Comparison of ENCODE assay signal across 23 mouse cellular contexts in the genomic region with DNA sequence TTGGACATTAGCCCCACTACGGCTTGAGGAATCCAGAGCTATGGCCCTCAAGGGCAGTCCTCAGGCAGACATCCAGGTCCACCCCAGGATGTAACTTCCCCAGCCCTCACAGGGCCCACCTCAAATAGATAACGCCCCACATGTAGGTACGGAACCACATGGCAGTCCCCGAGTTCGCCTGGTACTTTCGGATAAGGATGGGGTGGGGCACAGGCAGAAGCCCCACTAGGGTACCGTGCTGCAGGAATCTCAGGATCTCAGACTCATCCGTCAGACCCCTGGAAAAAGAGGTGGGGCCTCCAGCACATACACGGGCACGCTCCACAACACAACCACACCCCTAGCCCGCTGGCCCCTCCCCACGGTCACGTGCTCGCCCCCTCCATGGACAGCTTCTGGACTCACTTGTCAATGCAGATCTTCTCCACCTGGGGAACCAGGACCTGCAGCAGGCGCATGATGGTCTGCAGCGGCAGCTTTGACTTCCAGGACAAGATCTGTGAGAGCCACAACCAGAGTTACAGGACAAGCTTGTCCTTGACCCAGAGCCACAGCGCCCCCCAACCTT. TPM values are rescaled to one million over a fixed set of nuclear protein-coding genes. Genes with fewer than 3 reads are reported as not detected.
DNase-seq lines count a peak whose midpoint lies in the region; ATAC-seq and TF ChIP-seq lines count a peak whose summit lies in the region.
"Had no signal": no experiment of that assay in that cellular context is flagged by ENCODE, and none has a peak within 500 bp of the region (broad histone marks: within the 10 kb centered on the region; RNA-seq: fewer than 3 reads in every experiment).

No protein-coding gene starts in this region.

- no peak for TF ChIP-seq CTCF in E14TG2a.4 (conservative IDR thresholded peaks at IDR 0.05; ENCODE audit: low read length)
- TF ChIP-seq CTCF in thymus, adult 2 months (IDR thresholded peaks at IDR 0.05; ENCODE audit: borderline replicate concordance, control insufficient read depth, extremely low read depth, insufficient read depth, low read length, poor library complexity), result no peak

- no peak overlapping the region for H3K4me3 ChIP-seq in kidney, embryonic 15.5 days (replicated peaks)
- 0 out of 2 replicates have a peak overlapping the region, but pooled peaks have one; percentile 10 for H3K4me3 ChIP-seq in E14TG2a.4 (replicated peaks; ENCODE audit: low read length)
- peak overlapping the region; percentile 10; the same call in 1 of the 2 replicates for H3K4me3 ChIP-seq in limb, embryonic 10.5 days
- no peak overlapping the region for H3K4me3 ChIP-seq in thymus, adult 2 months (ENCODE audit: control insufficient read depth, insufficient read depth, low read length)
- H3K4me3 ChIP-seq: gastrocnemius, adult 2 months; heart, embryonic 10.5 days; hindbrain, embryonic 15.5 days; neural tube, embryonic 13.5 days had no signal

- WGBS in kidney, embryonic 15.5 days, result 46% methylated on average over 17 of the region's 17 CpGs
- 46% methylated on average over 17 of the region's 17 CpGs for WGBS in limb, embryonic 10.5 days
- 89% methylated on average over 17 of the region's 17 CpGs for WGBS in thymus, adult 2 months

- DNase-seq in kidney, adult 9 months, result no peak
- DNase-seq in ZHBTc4 (ENCODE audit: low read depth, low spot score), result peak; percentile 79
- DNase-seq in limb, embryonic 10.5 days (ENCODE audit: low spot score), result no peak
- DNase-seq in thymus, adult 2 months, result no peak
- no peak for DNase-seq in urinary bladder, postnatal 10 days (ENCODE audit: low spot score)
- DNase-seq: adrenal gland, postnatal 14 days; cerebellum, adult 11-12 months; gastrocnemius, adult 2 months; kidney, adult 2 months; lung, embryonic 14.5 days; right cerebral cortex, adult 18-20 months; thymus, postnatal 4 days had no signal

- no peaks in the 10 kb centered on the region for H3K36me3 ChIP-seq in kidney, embryonic 15.5 days
- no peaks in the 10 kb centered on the region for H3K36me3 ChIP-seq in E14TG2a.4 (ENCODE audit: insufficient read depth, low read length)
- H3K36me3 ChIP-seq in limb, embryonic 10.5 days, result no peaks in the 10 kb centered on the region
- H3K36me3 ChIP-seq in thymus, adult 2 months (ENCODE audit: control insufficient read depth, insufficient read depth, low read length), result peaks cover 14% of the 10 kb centered on the region
- H3K36me3 ChIP-seq: heart, embryonic 10.5 days had no signal

- peak; percentile 49; the same call in 1 of the 2 replicates for ATAC-seq in kidney, embryonic 15.5 days (replicated peaks; ENCODE audit: low FRiP score)
- ATAC-seq: Patski had no signal

- no peaks in the 10 kb centered on the region for H3K9me3 ChIP-seq in kidney, embryonic 15.5 days (replicated peaks)
- no peaks in the 10 kb centered on the region for H3K9me3 ChIP-seq in E14TG2a.4 (ENCODE audit: low read length)
- H3K9me3 ChIP-seq in limb, embryonic 10.5 days (replicated peaks), result no peaks in the 10 kb centered on the region
- H3K9me3 ChIP-seq: heart, embryonic 10.5 days; hindbrain, embryonic 15.5 days; neural tube, embryonic 13.5 days had no signal

- no peak for TF ChIP-seq POLR2A in thymus, adult 2 months (IDR thresholded peaks at IDR 0.05; ENCODE audit: control insufficient read depth, extremely low read depth, insufficient read depth, low read length, poor library complexity)

- no peak overlapping the region for H3K4me2 ChIP-seq in kidney, embryonic 15.5 days
- H3K4me2 ChIP-seq: hindbrain, embryonic 15.5 days; lung, embryonic 14.5 days; midbrain, embryonic 11.5 days; neural tube, embryonic 13.5 days had no signal

- no peak overlapping the region for H3K27ac ChIP-seq in kidney, embryonic 15.5 days
- H3K27ac ChIP-seq in limb, embryonic 10.5 days, result 0 out of 2 replicates have a peak overlapping the region, but pooled peaks have one; percentile 32
- no peak overlapping the region for H3K27ac ChIP-seq in thymus, adult 2 months (ENCODE audit: control insufficient read depth, insufficient read depth, low read length)
- H3K27ac ChIP-seq: gastrocnemius, adult 2 months; heart, embryonic 10.5 days; hindbrain, embryonic 15.5 days; macrophage; neural tube, embryonic 13.5 days had no signal

- no peak overlapping the region for H3K9ac ChIP-seq in kidney, embryonic 15.5 days
- H3K9ac ChIP-seq: hindbrain, embryonic 15.5 days; lung, embryonic 14.5 days; neural tube, embryonic 13.5 days had no signal

- H3K4me1 ChIP-seq in kidney, embryonic 15.5 days, result peaks cover 18% of the 10 kb centered on the region
- peaks cover 50% of the 10 kb centered on the region for H3K4me1 ChIP-seq in E14TG2a.4 (replicated peaks; ENCODE audit: low read depth, low read length)
- H3K4me1 ChIP-seq in limb, embryonic 10.5 days, result peaks cover 62% of the 10 kb centered on the region
- H3K4me1 ChIP-seq in thymus, adult 2 months (replicated peaks; ENCODE audit: control insufficient read depth, insufficient read depth, low read length), result 0 out of 2 replicates have a peak, but pooled peaks cover 2% of the 10 kb centered on the region
- H3K4me1 ChIP-seq: neural tube, embryonic 13.5 days had no signal

- peaks cover 67% of the 10 kb centered on the region for H3K27me3 ChIP-seq in kidney, embryonic 15.5 days
- H3K27me3 ChIP-seq in E14TG2a.4 (ENCODE audit: insufficient read depth, low read length), result peaks cover 74% of the 10 kb centered on the region
- H3K27me3 ChIP-seq in limb, embryonic 10.5 days (ENCODE audit: low read depth, poor library complexity, severe bottlenecking), result peaks cover 67% of the 10 kb centered on the region
- H3K27me3 ChIP-seq in thymus, adult 2 months (ENCODE audit: control insufficient read depth, insufficient read depth, low read length), result no peaks in the 10 kb centered on the region
- H3K27me3 ChIP-seq: hindbrain, embryonic 15.5 days had no signal

RNA-seq across cellular contexts. Expression of gene Otop3, which starts 14.2 kb away (rescaled TPM):
- polyA plus RNA-seq in kidney, embryonic 15.5 days (2015; fragmentation: Nextera tagmentation; extraction: Ambion mirVana), result not detected in 2 replicates
- polyA plus RNA-seq in limb, embryonic 10.5 days (2016; fragmentation: Nextera tagmentation; extraction: Ambion mirVana), result not detected in 2 replicates
- polyA plus RNA-seq in thymus, adult 2 months (2012; rRNA removed), result 0.06 and 0.12 TPM in 2 replicates
- polyA plus RNA-seq: forebrain, embryonic 11.5 days; gonadal fat pad, adult 2 months; limb, embryonic 14.5 days; lung, embryonic 14.5 days; macrophage; Patski had no signal

RNA-seq across cellular contexts. Expression of gene Hid1, which starts 18.8 kb away (rescaled TPM):
- polyA plus RNA-seq in kidney, embryonic 15.5 days (2015; fragmentation: Nextera tagmentation; extraction: Ambion mirVana), result 6.7 and 8.1 TPM in 2 replicates
- polyA plus RNA-seq in limb, embryonic 10.5 days (2016; fragmentation: Nextera tagmentation; extraction: Ambion mirVana), result 2.8 and 2.9 TPM in 2 replicates
- polyA plus RNA-seq in thymus, adult 2 months (2012; rRNA removed), result 127 and 143 TPM in 2 replicates
- polyA plus RNA-seq: macrophage had no signal

RNA-seq across cellular contexts. Expression of gene Ush1g, which starts 26.9 kb away (rescaled TPM):
- not detected in 2 replicates for polyA plus RNA-seq in kidney, embryonic 15.5 days (2015; fragmentation: Nextera tagmentation; extraction: Ambion mirVana)
- not detected in 2 replicates for polyA plus RNA-seq in limb, embryonic 10.5 days (2016; fragmentation: Nextera tagmentation; extraction: Ambion mirVana)
- polyA plus RNA-seq in thymus, adult 2 months (2012; rRNA removed), result 0.05 and 0.11 TPM in 2 replicates
- polyA plus RNA-seq: forebrain, embryonic 11.5 days; gonadal fat pad, adult 2 months; limb, embryonic 14.5 days; lung, embryonic 14.5 days; macrophage had no signal

RNA-seq across cellular contexts. Expression of gene Cdr2l, which starts 33.0 kb away (rescaled TPM):
- 10.6 and 10.7 TPM in 2 replicates for polyA plus RNA-seq in kidney, embryonic 15.5 days (2015; fragmentation: Nextera tagmentation; extraction: Ambion mirVana)
- polyA plus RNA-seq in limb, embryonic 10.5 days (2016; fragmentation: Nextera tagmentation; extraction: Ambion mirVana), result 15.2 and 16.4 TPM in 2 replicates
- 14.3 and 15.1 TPM in 2 replicates for polyA plus RNA-seq in thymus, adult 2 months (2012; rRNA removed)
- polyA plus RNA-seq: macrophage had no signal

RNA-seq across cellular contexts. Expression of gene Otop2, which starts 41.8 kb away (rescaled TPM):
- polyA plus RNA-seq in kidney, embryonic 15.5 days (2015; fragmentation: Nextera tagmentation; extraction: Ambion mirVana), result 0.06 and 0.09 TPM in 2 replicates
- polyA plus RNA-seq in limb, embryonic 10.5 days (2016; fragmentation: Nextera tagmentation; extraction: Ambion mirVana), result not detected in 2 replicates
- 0.26 and 0.32 TPM in 2 replicates for polyA plus RNA-seq in thymus, adult 2 months (2012; rRNA removed)
- polyA plus RNA-seq: forebrain, embryonic 11.5 days; gonadal fat pad, adult 2 months; heart, embryonic 10.5 days; kidney, adult 2 months; lung, embryonic 14.5 days; macrophage; midbrain, embryonic 11.5 days; neural tube, embryonic 13.5 days; Patski had no signal

Comparison
In these comparisons a context has a peak if more than half of its experiments do, and no peak if none do; other contexts are left out.
1. H3K4me3 ChIP-seq: peak in E14TG2a.4 (single experiment) and limb, embryonic 10.5 days (single experiment); none in kidney, embryonic 15.5 days (single experiment) and thymus, adult 2 months (single experiment).
2. RNA of gene Hid1, which starts 18.8 kb away (polyA plus RNA-seq): 127 to 143 TPM in thymus, adult 2 months; 6.7 to 8.1 TPM in kidney, embryonic 15.5 days and 2.8 to 2.9 TPM in limb, embryonic 10.5 days; every median in the first group is over 10 times any median in the second.